Mouse (Mus musculus) ZHBTc4 (cell line): ENCODE measurements around the gene Zc3h13.
A peak's percentile ranks its signal among the peaks of the same experiment; 100 is the strongest.

Source experiments
- DNase-seq: peaks from one replicate; pipeline ENCODE4 v3.0.0-alpha.2; 2011; ENCODE audit warnings: low read depth, low spot score

The Zc3h13 gene

GRCm38 (mm10) chr14:75284193-75284915 lies at the start of gene Zc3h13:
Zc3h13 (plus strand) TSS chr14:75284373.
- peak; percentile 95 for DNase-seq

- no peak for DNase-seq
Measured at GRCm38 (mm10) chr14:75235552-75235951, 48.6 kb upstream of the Zc3h13 start.

- no peak for DNase-seq
Measured at GRCm38 (mm10) chr14:75235955-75236635, 48.1 kb upstream of the Zc3h13 start.

DNA sequence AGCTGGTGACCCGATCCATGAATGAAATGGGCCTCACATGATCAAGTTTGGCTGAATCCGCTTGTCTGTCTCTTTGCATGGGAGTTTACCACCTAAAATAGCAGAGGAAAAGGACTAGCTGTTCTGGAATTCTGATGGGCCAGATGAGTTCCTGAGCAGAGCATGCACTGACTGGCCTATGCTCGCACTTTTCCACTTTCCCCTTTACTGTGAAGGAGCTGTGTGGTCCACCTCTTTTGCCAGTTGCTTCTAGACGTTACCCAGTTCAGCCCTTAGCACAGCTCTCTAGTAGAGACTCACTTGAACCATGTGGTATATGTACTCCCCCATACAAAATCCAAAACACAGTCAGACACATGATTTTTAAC lies 47.6 kb upstream of the Zc3h13 start:
- no peak for DNase-seq

DNA sequence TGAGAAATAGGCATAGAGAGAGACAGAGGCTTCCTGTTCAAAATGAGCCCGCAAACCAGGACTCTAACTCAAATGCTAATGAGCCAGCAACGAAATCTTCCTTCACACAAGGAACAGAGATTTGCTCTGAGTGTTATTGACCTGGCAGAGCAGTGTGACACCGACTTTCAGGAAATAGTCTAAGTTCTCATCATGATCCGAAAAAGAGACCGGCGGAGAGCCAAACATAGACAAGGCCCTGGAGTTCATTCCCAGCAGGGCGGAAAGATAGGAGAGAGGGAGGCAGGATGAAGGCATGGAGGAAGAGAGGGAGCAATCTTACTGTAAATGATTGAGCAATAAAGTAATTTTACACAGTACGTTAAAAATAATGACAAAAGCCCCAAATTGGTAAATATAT lies 47.1 kb upstream of the Zc3h13 start:
- DNase-seq, result no peak

DNA sequence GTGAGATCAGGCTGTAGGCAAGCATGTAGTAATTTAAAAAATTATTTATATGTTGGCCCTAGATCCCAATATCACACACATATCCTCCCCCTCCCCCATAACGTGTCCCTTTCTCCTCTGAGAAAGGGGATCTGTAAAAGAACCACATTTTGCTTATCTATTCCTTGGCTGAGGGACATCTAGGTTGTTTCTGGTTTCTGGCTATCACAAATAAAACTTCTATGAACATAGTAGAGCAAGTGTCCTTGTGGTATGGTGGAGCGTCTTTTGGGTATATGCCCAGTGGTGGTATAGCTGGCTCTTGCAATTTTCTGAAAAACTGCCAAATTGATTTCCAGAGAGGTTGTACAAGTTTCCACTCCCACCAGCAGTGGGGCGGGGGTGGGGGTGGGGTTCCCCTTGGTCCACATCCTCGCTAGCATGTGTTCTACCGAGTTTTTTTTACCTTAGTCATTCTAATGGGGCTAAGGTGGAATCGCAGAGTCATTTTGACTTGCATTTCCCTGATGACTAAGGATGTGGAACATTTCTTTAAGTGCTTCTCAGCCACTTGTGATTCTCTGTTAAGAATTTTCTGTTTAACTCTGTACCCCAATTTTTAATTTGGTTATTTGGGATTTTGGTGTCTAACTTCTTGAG lies 46.0 kb upstream of the Zc3h13 start:
- DNase-seq, result no peak

GRCm38 (mm10) chr14:75242087-75242486 lies 42.1 kb upstream of the Zc3h13 start, which contains the start of gene Cpb2:
Cpb2 (plus strand) TSS chr14:75242287.
- no peak for DNase-seq

DNA sequence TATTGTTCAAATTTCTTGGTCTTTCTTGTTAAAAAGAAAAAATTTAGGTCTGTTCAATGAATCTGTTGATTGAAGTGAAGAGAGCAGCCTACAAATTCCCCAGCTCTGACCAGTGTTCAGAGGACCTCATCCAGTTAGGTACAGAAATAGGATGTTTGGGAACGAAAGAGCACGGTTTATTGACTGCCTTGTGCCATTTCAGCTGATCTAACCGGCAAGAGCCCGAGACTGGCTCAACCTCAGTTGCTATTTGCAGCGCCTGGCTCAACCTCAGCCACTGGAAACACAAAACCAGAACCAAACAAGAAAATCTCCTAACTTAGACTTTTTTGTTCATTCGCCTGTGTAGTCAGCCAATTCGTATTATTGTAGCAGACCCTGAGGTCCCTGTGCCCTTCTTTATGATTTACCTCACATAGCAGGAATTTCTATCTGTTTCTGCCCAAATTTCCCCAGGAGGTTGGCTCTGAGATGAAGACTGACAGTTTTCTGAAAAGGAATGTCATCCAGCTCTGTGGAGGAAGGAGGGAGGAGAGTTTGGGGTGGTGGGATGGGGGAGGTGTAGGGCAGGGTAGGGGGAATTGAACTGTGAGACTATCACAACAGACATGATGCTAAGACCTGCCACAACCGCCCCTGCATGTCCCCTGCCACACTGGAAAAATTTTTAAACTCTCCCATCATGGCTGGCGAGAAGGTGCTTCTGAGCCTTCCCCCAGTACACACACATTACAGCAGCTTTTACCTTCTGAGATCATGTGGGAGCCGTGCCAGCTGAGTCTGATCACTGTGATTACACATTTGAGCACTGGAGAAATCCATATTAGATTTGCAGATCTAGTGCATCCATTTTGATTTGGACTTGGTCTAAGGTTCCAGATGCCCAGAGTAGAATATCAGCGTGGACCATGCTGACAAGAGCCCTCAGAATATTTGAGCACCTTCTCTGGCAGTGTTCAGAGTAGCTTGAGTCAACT lies 37.9 kb upstream of the Zc3h13 start:
- DNase-seq, result no peak

- no peak for DNase-seq
Measured at GRCm38 (mm10) chr14:75250432-75250831, 33.7 kb upstream of the Zc3h13 start.

DNA sequence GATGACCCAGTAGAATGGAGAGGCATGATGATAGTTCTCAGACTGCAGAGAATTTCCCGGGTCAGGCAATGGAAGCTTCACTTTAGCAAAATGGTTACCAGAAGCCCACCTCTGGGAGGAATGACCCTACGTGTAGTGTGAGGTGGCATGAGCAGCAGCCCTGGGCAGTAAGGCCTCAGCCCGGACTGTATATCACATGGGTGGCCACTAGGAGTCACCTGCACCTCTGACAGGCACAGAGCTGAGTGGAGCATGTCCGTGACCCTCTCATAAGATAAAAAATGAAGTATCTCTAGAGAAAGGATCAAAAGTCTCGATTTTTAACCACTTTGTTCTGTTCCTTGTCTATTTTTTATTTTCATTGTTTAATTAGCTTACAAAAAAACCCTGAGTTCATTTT lies 27.7 kb upstream of the Zc3h13 start:
- peak; percentile 2 for DNase-seq

- DNase-seq, result no peak
Measured at GRCm38 (mm10) chr14:75269531-75269930, 14.6 kb upstream of the Zc3h13 start.

- no peak for DNase-seq
Measured at GRCm38 (mm10) chr14:75279716-75280115, 4.5 kb upstream of the Zc3h13 start.

DNA sequence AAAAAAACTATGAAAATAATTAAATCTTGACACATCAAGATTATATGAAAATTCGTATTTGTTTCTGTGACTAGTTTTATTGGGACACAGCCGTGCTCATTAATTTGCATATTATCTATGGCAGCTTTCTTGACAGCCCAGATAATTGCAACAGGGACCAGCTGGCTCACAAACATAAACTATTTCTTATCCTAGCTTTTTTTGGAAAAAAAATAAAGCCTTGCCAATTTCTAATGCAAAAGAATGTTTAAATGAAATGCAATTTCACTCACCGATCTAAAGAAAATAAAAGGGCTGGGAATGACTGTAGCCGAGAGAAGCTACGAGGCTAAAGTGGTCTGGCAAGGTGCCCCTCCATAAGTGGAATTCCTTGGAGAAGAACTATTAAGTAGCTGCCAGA lies 3.8 kb upstream of the Zc3h13 start:
- DNase-seq, result no peak

DNA sequence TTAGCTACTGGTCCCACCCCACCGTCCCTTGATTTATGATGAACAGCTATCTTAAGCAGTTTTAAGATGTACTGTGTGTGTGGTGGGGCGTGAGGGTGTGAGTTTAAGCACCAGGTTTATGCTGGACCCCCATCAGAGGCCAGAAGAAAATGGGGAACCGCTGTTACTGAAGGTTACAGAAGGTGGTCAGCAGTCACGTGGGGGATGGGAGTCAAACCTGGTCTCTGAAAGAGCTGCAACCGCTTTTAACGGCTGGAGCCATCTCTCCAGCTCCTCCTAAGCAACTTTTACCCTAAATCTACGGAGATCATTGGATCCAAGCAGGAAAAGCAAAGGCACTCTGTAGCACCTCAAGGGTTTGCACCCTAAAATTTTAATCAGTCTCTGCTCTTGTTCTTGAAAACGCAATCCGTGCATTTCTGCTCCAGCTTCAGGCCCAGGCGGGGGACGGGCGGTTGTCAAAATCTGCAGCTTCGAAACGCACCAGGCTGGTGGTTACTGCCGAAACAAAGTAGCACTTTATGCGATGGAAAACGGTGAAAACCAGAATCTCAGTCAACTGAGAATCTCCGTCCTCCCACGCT lies 472 bp upstream of the Zc3h13 start:
- DNase-seq, result peak; percentile 23

GRCm38 (mm10) chr14:75301081-75301480 lies 16.9 kb downstream of the Zc3h13 start:
- DNase-seq, result no peak

- peak; percentile 12 for DNase-seq
Measured at GRCm38 (mm10) chr14:75303807-75304206, 19.6 kb downstream of the Zc3h13 start.

- DNase-seq, result no peak
Measured at GRCm38 (mm10) chr14:75307855-75308254, 23.7 kb downstream of the Zc3h13 start.

- DNase-seq, result peak; percentile 19
Measured at GRCm38 (mm10) chr14:75309336-75309992, 25.3 kb downstream of the Zc3h13 start.

DNA sequence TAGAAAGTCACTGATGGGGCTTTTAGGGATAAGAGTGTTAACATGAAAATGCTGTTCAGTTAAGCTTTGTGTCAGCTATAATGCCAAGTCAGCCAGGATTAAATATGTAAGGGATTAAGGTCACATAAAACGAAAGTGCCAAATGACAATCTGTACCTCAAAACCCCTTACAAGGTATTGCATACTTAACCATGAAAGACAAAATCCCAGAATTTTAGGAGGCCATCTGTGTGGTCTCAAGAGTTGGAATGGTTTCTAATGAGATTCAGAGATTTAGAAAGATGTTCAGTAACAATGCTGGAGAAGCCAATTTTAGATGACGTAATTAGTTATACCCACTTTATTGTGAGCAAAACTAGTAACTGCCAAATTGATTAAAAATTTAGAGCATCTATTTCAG lies 30.3 kb downstream of the Zc3h13 start:
- no peak for DNase-seq

- no peak for DNase-seq
Measured at GRCm38 (mm10) chr14:75318736-75319135, 34.6 kb downstream of the Zc3h13 start.

GRCm38 (mm10) chr14:75320269-75320668 lies 36.1 kb downstream of the Zc3h13 start:
- DNase-seq, result no peak
